14 mouse cellular contexts compared by ENCODE assay signal in the genomic region with DNA sequence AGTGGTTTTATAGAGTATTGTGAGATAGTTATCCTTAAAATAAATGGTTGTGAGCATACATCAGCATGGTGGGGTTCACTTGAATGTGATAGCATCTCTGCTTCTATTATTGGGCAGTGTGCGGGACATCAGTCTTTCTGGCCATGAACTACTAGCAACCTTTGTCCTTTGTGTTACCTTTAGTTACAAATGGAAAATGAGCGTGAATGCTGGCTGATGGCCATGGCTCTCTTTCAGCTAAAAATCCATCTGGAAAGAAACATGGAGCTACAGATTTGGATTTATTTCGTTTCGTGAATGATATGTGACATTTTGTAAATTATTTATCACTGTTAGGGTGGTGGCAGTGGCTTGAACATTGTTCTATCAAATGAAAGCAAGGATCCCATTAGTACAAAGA.
DNase-seq lines count a peak whose midpoint lies in the region; ATAC-seq and TF ChIP-seq lines count a peak whose summit lies in the region.
"Had no signal": no experiment of that assay in that cellular context is flagged by ENCODE, and none has a peak within 500 bp of the region (broad histone marks: within the 10 kb centered on the region; RNA-seq: fewer than 3 reads in every experiment).

No protein-coding gene starts in this region.

- DNase-seq in neural tube, embryonic 11.5 days (ENCODE audit: low spot score) = no peak
- DNase-seq in neural tube, embryonic 10.5 days (ENCODE audit: extremely low spot score, low spot score) = no peak
- no peak for DNase-seq in kidney, postnatal 14 days
- no peak for DNase-seq in adrenal gland, adult (ENCODE audit: inconsistent age in 2 of 2, low spot score in 1 of 2)
- no peak for DNase-seq in thymus, adult 2 months
- DNase-seq: gastrocnemius, postnatal 25 days; lung, adult 2 months; thymus, postnatal 4 days had no signal

- 42% methylated on average over 4 of the region's 4 CpGs for WGBS in heart, embryonic 16.5 days
- WGBS in heart, embryonic 11.5 days (ENCODE audit: insufficient replicate concordance) = 73% methylated on average over 4 of the region's 4 CpGs
- WGBS in neural tube, embryonic 11.5 days = 60% methylated on average over 4 of the region's 4 CpGs
- 45% methylated on average over 4 of the region's 4 CpGs for WGBS in hindbrain, embryonic 16.5 days
- 94% methylated on average over 4 of the region's 4 CpGs for WGBS in thymus, adult 2 months

- ATAC-seq in heart, embryonic 16.5 days (replicated peaks; ENCODE audit: extremely low read depth, insufficient read depth, low FRiP score) = no peak
- ATAC-seq in heart, embryonic 11.5 days (replicated peaks; ENCODE audit: insufficient number of reproducible peaks, low FRiP score, low TSS enrichment) = no peak
- ATAC-seq in neural tube, embryonic 11.5 days (ENCODE audit: insufficient read depth, low FRiP score, low TSS enrichment) = no peak
- no peak for ATAC-seq in hindbrain, embryonic 16.5 days

- no peak overlapping the region for H3K27ac ChIP-seq in heart, embryonic 16.5 days (ENCODE audit: low read length)
- H3K27ac ChIP-seq in heart, embryonic 11.5 days (ENCODE audit: low read depth, low read length) = no peak overlapping the region
- peak overlapping the region; percentile 0; the same call in 1 of the 2 replicates for H3K27ac ChIP-seq in neural tube, embryonic 11.5 days (ENCODE audit: low read depth, low read length)
- peak overlapping the region; percentile 24; the same call in 1 of the 2 replicates for H3K27ac ChIP-seq in hindbrain, embryonic 16.5 days (ENCODE audit: low read depth, low read length)
- H3K27ac ChIP-seq in thymus, adult 2 months (ENCODE audit: control insufficient read depth, insufficient read depth, low read length) = no peak overlapping the region
- H3K27ac ChIP-seq: embryonic facial prominence, embryonic 10.5 days; kidney, embryonic 15.5 days; stomach, embryonic 15.5 days had no signal

- H3K9ac ChIP-seq in heart, embryonic 16.5 days (ENCODE audit: low read length) = no peak overlapping the region
- H3K9ac ChIP-seq in heart, embryonic 11.5 days (ENCODE audit: low read depth, low read length) = no peak overlapping the region
- H3K9ac ChIP-seq in neural tube, embryonic 11.5 days (ENCODE audit: low read length) = no peak overlapping the region
- H3K9ac ChIP-seq in hindbrain, embryonic 16.5 days (ENCODE audit: low read depth, low read length) = no peak overlapping the region
- H3K9ac ChIP-seq: kidney, embryonic 15.5 days; stomach, embryonic 15.5 days had no signal

- H3K27me3 ChIP-seq in heart, embryonic 16.5 days (ENCODE audit: control insufficient read depth, insufficient read depth, low read length) = no peaks in the 10 kb centered on the region
- no peaks in the 10 kb centered on the region for H3K27me3 ChIP-seq in heart, embryonic 11.5 days (ENCODE audit: control insufficient read depth, insufficient read depth, low read length)
- no peaks in the 10 kb centered on the region for H3K27me3 ChIP-seq in neural tube, embryonic 11.5 days (ENCODE audit: control insufficient read depth, insufficient read depth, low read length)
- H3K27me3 ChIP-seq in hindbrain, embryonic 16.5 days (replicated peaks; ENCODE audit: control insufficient read depth, insufficient read depth, low read length) = no peaks in the 10 kb centered on the region
- no peaks in the 10 kb centered on the region for H3K27me3 ChIP-seq in thymus, adult 2 months (ENCODE audit: control insufficient read depth, insufficient read depth, low read length)
- H3K27me3 ChIP-seq: kidney, embryonic 15.5 days; stomach, embryonic 15.5 days had no signal

- peak overlapping the region; percentile 18 for H3K4me2 ChIP-seq in heart, embryonic 16.5 days (ENCODE audit: low read depth, low read length)
- H3K4me2 ChIP-seq in heart, embryonic 11.5 days = no peak overlapping the region
- H3K4me2 ChIP-seq in neural tube, embryonic 11.5 days (ENCODE audit: low read depth) = no peak overlapping the region
- no peak overlapping the region; the same call in 1 of the 2 replicates for H3K4me2 ChIP-seq in hindbrain, embryonic 16.5 days (ENCODE audit: low read length)
- H3K4me2 ChIP-seq: kidney, embryonic 15.5 days; stomach, embryonic 15.5 days had no signal

- TF ChIP-seq CTCF in thymus, adult 2 months (IDR thresholded peaks at IDR 0.05; ENCODE audit: borderline replicate concordance, control insufficient read depth, extremely low read depth, insufficient read depth, low read length, poor library complexity) = no peak

- H3K4me1 ChIP-seq in heart, embryonic 16.5 days (ENCODE audit: control insufficient read depth, insufficient read depth, low read length) = peaks cover 9% of the 10 kb centered on the region
- H3K4me1 ChIP-seq in heart, embryonic 11.5 days (ENCODE audit: control insufficient read depth, insufficient read depth, low read length) = peaks cover 10% of the 10 kb centered on the region
- peaks cover 11% of the 10 kb centered on the region; the same call in 1 of the 2 replicates for H3K4me1 ChIP-seq in neural tube, embryonic 11.5 days (ENCODE audit: control insufficient read depth, insufficient read depth, low read length)
- H3K4me1 ChIP-seq in hindbrain, embryonic 16.5 days (ENCODE audit: control insufficient read depth, insufficient read depth, low read depth, low read length) = peaks cover 7% of the 10 kb centered on the region; the same call in 1 of the 2 replicates
- H3K4me1 ChIP-seq in thymus, adult 2 months (replicated peaks; ENCODE audit: control insufficient read depth, insufficient read depth, low read length) = no peaks in the 10 kb centered on the region

- H3K9me3 ChIP-seq in heart, embryonic 16.5 days (replicated peaks; ENCODE audit: control insufficient read depth, low read length) = no peaks in the 10 kb centered on the region
- no peaks in the 10 kb centered on the region for H3K9me3 ChIP-seq in heart, embryonic 11.5 days (replicated peaks; ENCODE audit: control insufficient read depth, low read length)
- no peaks in the 10 kb centered on the region for H3K9me3 ChIP-seq in neural tube, embryonic 11.5 days (ENCODE audit: control insufficient read depth, low read length)
- no peaks in the 10 kb centered on the region for H3K9me3 ChIP-seq in hindbrain, embryonic 16.5 days (ENCODE audit: control insufficient read depth, low read length)
- H3K9me3 ChIP-seq: embryonic facial prominence, embryonic 10.5 days; kidney, embryonic 15.5 days; stomach, embryonic 15.5 days had no signal

- no peaks in the 10 kb centered on the region for H3K36me3 ChIP-seq in heart, embryonic 16.5 days (ENCODE audit: control insufficient read depth, insufficient read depth)
- H3K36me3 ChIP-seq in heart, embryonic 11.5 days (ENCODE audit: control insufficient read depth, insufficient read depth, low read length) = no peaks in the 10 kb centered on the region
- no peaks in the 10 kb centered on the region for H3K36me3 ChIP-seq in neural tube, embryonic 11.5 days (ENCODE audit: control insufficient read depth, insufficient read depth, low read length)
- no peaks in the 10 kb centered on the region for H3K36me3 ChIP-seq in hindbrain, embryonic 16.5 days (ENCODE audit: control insufficient read depth, insufficient read depth, low read length)
- peaks cover 7% of the 10 kb centered on the region for H3K36me3 ChIP-seq in thymus, adult 2 months (ENCODE audit: control insufficient read depth, insufficient read depth, low read length)

- no peak for TF ChIP-seq POLR2A in thymus, adult 2 months (IDR thresholded peaks at IDR 0.05; ENCODE audit: control insufficient read depth, extremely low read depth, insufficient read depth, low read length, poor library complexity)

- H3K4me3 ChIP-seq in heart, embryonic 16.5 days (ENCODE audit: low read length) = no peak overlapping the region
- no peak overlapping the region for H3K4me3 ChIP-seq in heart, embryonic 11.5 days (ENCODE audit: low read depth, low read length)
- H3K4me3 ChIP-seq in neural tube, embryonic 11.5 days (ENCODE audit: low read depth, low read length) = no peak overlapping the region
- H3K4me3 ChIP-seq in hindbrain, embryonic 16.5 days (ENCODE audit: low read length) = no peak overlapping the region
- no peak overlapping the region for H3K4me3 ChIP-seq in thymus, adult 2 months (ENCODE audit: control insufficient read depth, insufficient read depth, low read length)
- H3K4me3 ChIP-seq: embryonic facial prominence, embryonic 10.5 days; kidney, embryonic 15.5 days; stomach, embryonic 15.5 days had no signal

Comparison
In these comparisons a context has a peak if more than half of its experiments do, and no peak if none do; other contexts are left out.
1. H3K27ac ChIP-seq: peak in neural tube, embryonic 11.5 days (single experiment) and hindbrain, embryonic 16.5 days (single experiment); none in heart, embryonic 16.5 days (single experiment), heart, embryonic 11.5 days (single experiment) and thymus, adult 2 months (single experiment).